12 mouse cellular contexts compared by ENCODE assay signal in the genomic region with DNA sequence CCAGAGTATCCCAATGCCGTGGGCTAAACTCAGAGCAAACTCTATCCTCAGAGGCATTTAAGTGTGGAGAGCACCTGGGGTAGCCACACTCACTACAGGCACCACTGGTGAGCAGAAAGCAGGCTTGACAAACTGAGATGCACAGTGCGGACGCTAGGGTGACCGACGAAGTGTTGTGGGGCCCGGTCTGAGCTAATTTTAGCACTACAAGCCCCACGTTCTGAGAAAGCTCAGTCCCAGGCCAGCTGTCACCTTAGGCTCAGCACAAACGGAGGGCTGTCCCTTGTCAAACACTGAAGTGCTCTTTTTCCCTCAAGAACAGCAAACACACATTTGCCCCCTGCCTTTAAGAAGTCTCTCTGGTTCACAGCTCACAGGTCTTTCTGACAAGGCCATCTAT.
A peak's percentile ranks its signal among the peaks of the same experiment; 100 is the strongest.
DNase-seq lines count a peak whose midpoint lies in the region; ATAC-seq and TF ChIP-seq lines count a peak whose summit lies in the region.
"Had no signal": no experiment of that assay in that cellular context is flagged by ENCODE, and none has a peak within 500 bp of the region (broad histone marks: within the 10 kb centered on the region; RNA-seq: fewer than 3 reads in every experiment).

No protein-coding gene starts in this region.

- peak overlapping the region; percentile 60 for H3K27ac ChIP-seq in midbrain, embryonic 13.5 days
- no peak overlapping the region for H3K27ac ChIP-seq in midbrain, embryonic 10.5 days (replicated peaks)
- H3K27ac ChIP-seq in stomach, postnatal 0 days (replicated peaks): no peak overlapping the region
- H3K27ac ChIP-seq: neural tube, embryonic 13.5 days had no signal

- TF ChIP-seq CTCF in stomach, postnatal 0 days (IDR thresholded peaks at IDR 0.05; ENCODE audit: low read depth): peak; percentile 16

- H3K36me3 ChIP-seq in midbrain, embryonic 13.5 days: no peaks in the 10 kb centered on the region
- no peaks in the 10 kb centered on the region for H3K36me3 ChIP-seq in midbrain, embryonic 10.5 days
- no peaks in the 10 kb centered on the region for H3K36me3 ChIP-seq in stomach, postnatal 0 days (ENCODE audit: control insufficient read depth, insufficient read depth, low read length)
- H3K36me3 ChIP-seq: neural tube, embryonic 13.5 days had no signal

- 59% methylated on average over 8 of the region's 8 CpGs for WGBS in midbrain, embryonic 13.5 days
- 78% methylated on average over 8 of the region's 8 CpGs for whole genome bisulfite sequencing in midbrain, embryonic 10.5 days
- WGBS in stomach, postnatal 0 days: 55% methylated on average over 8 of the region's 8 CpGs

- no peaks in the 10 kb centered on the region for H3K27me3 ChIP-seq in midbrain, embryonic 13.5 days
- H3K27me3 ChIP-seq in midbrain, embryonic 10.5 days (ENCODE audit: low read depth, poor library complexity, severe bottlenecking): no peaks in the 10 kb centered on the region
- no peaks in the 10 kb centered on the region for H3K27me3 ChIP-seq in stomach, postnatal 0 days (ENCODE audit: control insufficient read depth, insufficient read depth, low read length)
- H3K27me3 ChIP-seq: neural tube, embryonic 13.5 days had no signal

- no peak for DNase-seq in cerebellum, adult 11 months
- DNase-seq in midbrain, embryonic 10.5 days (ENCODE audit: low spot score): no peak
- peak; percentile 59 for DNase-seq in heart, postnatal 4 days
- DNase-seq in stomach, postnatal 0 days (ENCODE audit: low spot score): no peak
- no peak for DNase-seq in thymus, postnatal 14 days
- no peak for DNase-seq in right cerebral cortex, adult 2 months (ENCODE audit: low spot score in 2 of 2)
- DNase-seq: layer of hippocampus, adult 9-11 months; lung, adult 18-20 months had no signal

- H3K9ac ChIP-seq in midbrain, embryonic 13.5 days (replicated peaks): no peak overlapping the region
- H3K9ac ChIP-seq in stomach, postnatal 0 days (ENCODE audit: low read length): no peak overlapping the region
- H3K9ac ChIP-seq: neural tube, embryonic 13.5 days had no signal

- TF ChIP-seq EP300 in stomach, postnatal 0 days (optimal IDR thresholded peaks at IDR 0.05): no peak

- peak; percentile 62 for ATAC-seq in cerebellum, adult (ENCODE audit: insufficient number of reproducible peaks, low FRiP score, low TSS enrichment)
- 0 out of 2 replicates have a peak, but pooled peaks have one; percentile 12 for ATAC-seq in midbrain, embryonic 13.5 days
- no peak for ATAC-seq in stomach, postnatal 0 days (ENCODE audit: low FRiP score, low TSS enrichment)

- no peak overlapping the region for H3K4me2 ChIP-seq in midbrain, embryonic 13.5 days (replicated peaks)
- H3K4me2 ChIP-seq in stomach, postnatal 0 days (replicated peaks; ENCODE audit: low read depth): no peak overlapping the region
- H3K4me2 ChIP-seq: neural tube, embryonic 13.5 days had no signal

- H3K4me1 ChIP-seq in midbrain, embryonic 13.5 days (replicated peaks): peaks cover 51% of the 10 kb centered on the region
- peaks cover 47% of the 10 kb centered on the region for H3K4me1 ChIP-seq in midbrain, embryonic 10.5 days
- no peaks in the 10 kb centered on the region for H3K4me1 ChIP-seq in stomach, postnatal 0 days (replicated peaks; ENCODE audit: control insufficient read depth, insufficient read depth)
- H3K4me1 ChIP-seq: megakaryocyte, embryonic 14.5 days had no signal

- no peak overlapping the region for H3K4me3 ChIP-seq in midbrain, embryonic 13.5 days (replicated peaks)
- no peak overlapping the region for H3K4me3 ChIP-seq in midbrain, embryonic 10.5 days
- H3K4me3 ChIP-seq in stomach, postnatal 0 days (ENCODE audit: low read depth, low read length): no peak overlapping the region
- H3K4me3 ChIP-seq: megakaryocyte, embryonic 14.5 days; neural tube, embryonic 13.5 days had no signal

- no peaks in the 10 kb centered on the region for H3K9me3 ChIP-seq in midbrain, embryonic 13.5 days
- no peaks in the 10 kb centered on the region for H3K9me3 ChIP-seq in midbrain, embryonic 10.5 days (replicated peaks)
- H3K9me3 ChIP-seq in stomach, postnatal 0 days (ENCODE audit: control insufficient read depth, low read length): no peaks in the 10 kb centered on the region
- H3K9me3 ChIP-seq: neural tube, embryonic 13.5 days had no signal
